Mouse (Mus musculus) hindbrain, embryonic 11.5 days (tissue): Measurements from ENCODE around the gene Fbxo46. TPM values are rescaled to one million over a fixed set of nuclear protein-coding genes. Genes with fewer than 3 reads are reported as not detected.
"Not testable (repeated sequence)": the region's sequence is repeated elsewhere in the genome, so short reads cannot be mapped to it uniquely, and the experiment has no call there.

Experiments used
- ATAC-seq: fragments of 200-750 bp; cut with Nextera tagmentation; 2 replicates; pipeline ENCODE4 v1.8.0; 2017; ENCODE audit warnings: mild to moderate bottlenecking, moderate TSS enrichment, moderate library complexity; ENCODE audit not compliant: low FRiP score
- DNase-seq: peaks from one replicate; pipeline ENCODE4 v3.0.0-alpha.2; 2015; ENCODE audit warnings: low spot score
- H3K27ac ChIP-seq: fragments of 300-500 bp; sonication (generic); 2 replicates; pipeline ENCODE4 v1.5.1; 2014; ENCODE audit warnings: mild to moderate bottlenecking, low read depth, low read length
- H3K27me3 ChIP-seq: fragments of 300-500 bp; sonication (generic); 2 replicates; pipeline ENCODE4 v1.6.1; 2014; ENCODE audit warnings: mild to moderate bottlenecking, low read length, moderate library complexity, mixed read lengths; ENCODE audit not compliant: control insufficient read depth, insufficient read depth
- H3K36me3 ChIP-seq: fragments of 300-500 bp; sonication (generic); 2 replicates; pipeline ENCODE4 v1.6.1; 2014; ENCODE audit warnings: mild to moderate bottlenecking, low read length, moderate library complexity, mixed read lengths; ENCODE audit not compliant: control insufficient read depth, insufficient read depth
- H3K4me1 ChIP-seq: fragments of 300-500 bp; sonication (generic); replicated peaks from 2 replicates; pipeline ENCODE4 v1.6.1; 2014; ENCODE audit warnings: low read length, mixed read lengths; ENCODE audit not compliant: control insufficient read depth, insufficient read depth
- H3K4me2 ChIP-seq: fragments of 300-500 bp; sonication (generic); replicated peaks from 2 replicates; pipeline ENCODE4 v1.6.1; 2014; ENCODE audit warnings: mild to moderate bottlenecking, low read depth, low read length
- H3K4me3 ChIP-seq: fragments of 300-500 bp; sonication (generic); 2 replicates; pipeline ENCODE4 v1.5.1; 2014; ENCODE audit warnings: low read depth, low read length
- H3K9ac ChIP-seq: fragments of 300-500 bp; sonication (generic); 2 replicates; pipeline ENCODE4 v1.6.1; 2014; ENCODE audit warnings: low read depth, low read length
- H3K9me3 ChIP-seq: fragments of 300-500 bp; sonication (generic); 2 replicates; pipeline ENCODE4 v1.6.1; 2016; ENCODE audit warnings: low read length; ENCODE audit not compliant: control insufficient read depth
- WGBS: fragments of 180-500 bp; shearing (Covaris S2); extraction: QIAGEN DNeasy Blood & Tissue Kit; methylation state at CpG from one replicate; pipeline ENCODE4 v1.1.7; 2014; 5-methylcytosine and 5-hydroxymethylcytosine counted together
- polyA plus RNA-seq: library from polyadenylated mRNA; unstranded; fragments of >200 nt; fragmentation: Nextera tagmentation; extraction: Ambion mirVana; gene quantifications from 2 replicates; pipeline ENCODE4 v1.2.1, GENCODE M21; 2014

Fbxo46 gene
- polyA plus RNA-seq: 8.7 and 8.8 TPM in 2 replicates

DNA sequence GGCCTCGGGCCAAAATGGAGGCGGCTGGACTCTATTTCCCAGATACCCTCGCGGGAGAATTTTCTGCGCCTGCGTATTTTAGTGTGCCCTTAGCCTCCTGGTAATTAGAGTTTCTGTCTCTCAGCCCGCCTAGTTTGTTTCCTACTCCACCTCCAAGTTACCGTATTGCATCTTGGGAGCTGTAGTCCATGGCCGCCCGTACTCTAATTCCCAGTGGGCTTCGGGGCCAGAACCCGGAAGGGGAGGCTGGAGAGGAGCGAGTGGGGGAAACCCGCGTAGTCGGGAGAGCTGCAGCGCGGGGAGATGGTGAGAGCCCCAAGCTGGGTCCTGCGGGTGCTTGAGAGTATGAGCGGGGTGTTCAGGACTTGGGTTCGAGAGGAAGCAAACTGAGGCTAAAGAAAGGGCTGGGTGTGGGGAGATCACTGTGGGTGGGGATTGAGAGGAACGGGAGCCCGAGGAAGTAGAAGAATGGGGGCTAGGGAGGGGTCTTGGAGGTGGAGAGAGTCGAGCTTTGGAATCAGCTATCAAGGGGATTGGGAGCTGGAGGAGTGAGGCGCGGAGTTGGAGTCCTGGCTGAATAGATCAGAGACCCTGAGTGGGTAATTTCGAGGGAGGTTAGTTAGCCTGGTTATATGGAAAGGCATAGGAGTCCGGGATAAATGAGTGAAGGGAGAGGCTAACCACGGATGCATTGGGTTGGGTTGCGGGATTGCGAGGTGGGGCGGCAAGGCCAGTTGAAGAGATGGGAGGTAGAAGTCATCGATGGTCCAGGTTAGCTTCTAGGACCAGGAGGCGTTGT, at the start of gene Fbxo46:
Gene Fbxo46 (plus strand): TSS at position 229 of the 799 bp plus-strand sequence.
- peak within 1 kb of the TSS; percentile 70 for H3K4me3 ChIP-seq
- no peaks in the 10 kb centered on the region; the same call in 1 of the 2 replicates for H3K4me1 ChIP-seq
- ATAC-seq (peak; percentile 95), DNase-seq (peak; percentile 96)
- 0 out of 2 replicates have a peak, but pooled peaks cover 4% of the 10 kb centered on the region for H3K9me3 ChIP-seq
- peak within 1 kb of the TSS; percentile 84 for H3K9ac ChIP-seq
- H3K4me2 ChIP-seq: peak within 1 kb of the TSS; percentile 84
- H3K27ac ChIP-seq: 0 out of 2 replicates have a peak within 1 kb of the TSS, but pooled peaks have one; percentile 54
- no peaks in the 10 kb centered on the region for H3K36me3 ChIP-seq
- peaks cover 3% of the 10 kb centered on the region; the same call in 1 of the 2 replicates for H3K27me3 ChIP-seq
- 3% methylated on average over 34 of the region's 34 CpGs for WGBS

DNA sequence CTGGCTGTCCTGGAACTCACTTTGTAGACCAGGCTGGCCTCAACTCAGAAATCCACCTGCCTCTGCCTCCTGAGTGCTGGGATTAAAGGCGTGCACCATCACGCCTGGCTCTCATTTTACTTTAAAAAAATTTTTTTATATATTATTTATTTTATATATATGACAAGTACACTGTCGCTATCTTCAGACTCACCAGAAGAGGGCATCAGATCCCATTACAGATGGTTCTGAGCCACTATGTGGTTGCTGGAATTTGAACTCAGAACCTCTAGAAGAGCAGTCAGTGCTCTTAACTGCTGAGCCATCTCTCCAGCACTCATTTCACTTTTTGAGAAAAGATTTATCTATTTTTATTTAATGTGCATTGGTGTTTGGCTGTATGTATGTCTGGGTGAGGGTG, 48.6 kb upstream of the Fbxo46 start:
- not testable (repeated sequence) for ATAC-seq, H3K27me3 ChIP-seq, H3K4me2 ChIP-seq

DNA sequence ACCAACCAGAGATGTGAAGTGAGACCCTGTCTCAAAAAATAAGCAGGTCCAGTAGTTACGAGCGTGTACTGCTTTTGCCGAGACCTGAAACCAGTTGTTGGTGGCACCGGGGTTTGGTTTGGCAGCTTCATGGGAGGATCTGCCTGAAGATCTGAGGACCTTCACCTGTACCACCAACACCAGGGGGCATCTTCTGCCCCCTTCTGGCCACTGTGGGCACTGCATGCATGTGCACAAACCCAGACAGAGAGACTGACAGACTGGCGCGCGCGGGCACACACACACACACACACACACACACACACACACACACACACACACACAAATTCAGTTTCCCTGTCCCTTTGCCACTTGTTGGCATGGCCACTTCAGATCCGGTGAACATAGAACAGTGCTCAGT, 46.2 kb upstream of the Fbxo46 start:
- ATAC-seq (no peak), DNase-seq (no peak)
- no peaks in the 10 kb centered on the region for H3K27me3 ChIP-seq
- H3K27ac ChIP-seq: no peak overlapping the region
- no peak overlapping the region for H3K4me3 ChIP-seq
- peaks cover 3% of the 10 kb centered on the region; the same call in 1 of the 2 replicates for H3K36me3 ChIP-seq
- H3K9me3 ChIP-seq: no peaks in the 10 kb centered on the region
- WGBS: 82% methylated on average over 9 of the region's 9 CpGs
- peaks cover 11% of the 10 kb centered on the region for H3K4me1 ChIP-seq
- H3K4me2 ChIP-seq: no peak overlapping the region
- H3K9ac ChIP-seq: no peak overlapping the region

More for the DNA sequence above, 48.6 kb upstream of the Fbxo46 start:
- H3K4me3 ChIP-seq, H3K9ac ChIP-seq, H3K9me3 ChIP-seq, H3K36me3 ChIP-seq, H3K27ac ChIP-seq, DNase-seq, H3K4me1 ChIP-seq: not testable (repeated sequence)
- 60% methylated on average over 3 of the region's 3 CpGs for WGBS

DNA sequence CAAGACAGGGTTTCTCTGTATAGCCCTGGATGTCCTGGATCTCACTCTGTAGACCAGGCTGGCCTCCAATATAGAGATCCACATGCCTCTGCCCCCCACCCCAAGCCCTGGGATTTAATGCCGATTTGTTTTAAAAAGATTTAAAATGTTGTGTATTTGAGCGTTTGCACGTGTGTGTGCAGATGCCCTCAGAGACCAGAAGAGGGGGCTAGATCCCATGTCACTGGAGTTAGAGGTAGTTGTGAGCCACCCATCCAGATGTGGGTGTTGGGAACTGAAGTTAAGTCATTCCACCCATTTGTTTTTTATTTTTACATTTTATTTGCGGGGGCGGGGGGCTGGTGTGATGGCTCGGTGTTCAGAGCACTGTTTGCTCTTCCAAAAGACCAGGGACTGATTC, 45.2 kb upstream of the Fbxo46 start:
- Histone ChIP-seq H3K9me3 (no peaks in the 10 kb centered on the region), H3K4me1 (peaks cover 11% of the 10 kb centered on the region), H3K4me2 (no peak overlapping the region), H3K36me3 (peaks cover 8% of the 10 kb centered on the region; the same call in 1 of the 2 replicates), H3K27me3 (no peaks in the 10 kb centered on the region), H3K4me3 (no peak overlapping the region), H3K27ac (no peak overlapping the region), H3K9ac (no peak overlapping the region)
- DNase-seq: no peak
- no peak for ATAC-seq
- WGBS: 93% methylated on average over 6 of the region's 6 CpGs

DNA sequence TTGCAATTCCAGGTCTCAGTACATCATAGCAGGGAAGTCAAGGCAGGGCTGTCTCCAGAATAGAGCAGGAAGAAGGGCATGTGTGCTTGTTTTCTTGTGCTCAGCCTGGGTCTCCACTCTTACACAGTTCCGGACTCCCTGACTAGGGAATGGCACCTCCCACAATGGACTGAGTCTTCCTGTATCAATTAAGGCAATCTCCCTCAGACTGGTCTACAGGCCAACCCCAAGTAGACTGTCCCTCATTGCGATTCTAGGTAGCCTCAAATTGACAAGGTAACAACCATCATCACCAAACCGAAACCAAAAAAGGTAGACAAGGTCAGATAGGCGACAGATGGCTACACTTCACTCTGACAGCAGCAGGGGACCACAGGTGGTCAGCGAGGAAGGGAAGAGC, 44.4 kb upstream of the Fbxo46 start:
- Histone ChIP-seq H3K36me3 (peaks cover 14% of the 10 kb centered on the region), H3K27ac (peak overlapping the region; percentile 30; the same call in 1 of the 2 replicates), H3K4me2 (peak overlapping the region; percentile 38), H3K4me3 (peak overlapping the region; percentile 22), H3K4me1 (peaks cover 11% of the 10 kb centered on the region), H3K9me3 (no peaks in the 10 kb centered on the region), H3K27me3 (no peaks in the 10 kb centered on the region), H3K9ac (no peak overlapping the region)
- DNase-seq: no peak
- WGBS: 59% methylated on average over 5 of the region's 5 CpGs
- ATAC-seq: 0 out of 2 replicates have a peak, but pooled peaks have one; percentile 6

DNA sequence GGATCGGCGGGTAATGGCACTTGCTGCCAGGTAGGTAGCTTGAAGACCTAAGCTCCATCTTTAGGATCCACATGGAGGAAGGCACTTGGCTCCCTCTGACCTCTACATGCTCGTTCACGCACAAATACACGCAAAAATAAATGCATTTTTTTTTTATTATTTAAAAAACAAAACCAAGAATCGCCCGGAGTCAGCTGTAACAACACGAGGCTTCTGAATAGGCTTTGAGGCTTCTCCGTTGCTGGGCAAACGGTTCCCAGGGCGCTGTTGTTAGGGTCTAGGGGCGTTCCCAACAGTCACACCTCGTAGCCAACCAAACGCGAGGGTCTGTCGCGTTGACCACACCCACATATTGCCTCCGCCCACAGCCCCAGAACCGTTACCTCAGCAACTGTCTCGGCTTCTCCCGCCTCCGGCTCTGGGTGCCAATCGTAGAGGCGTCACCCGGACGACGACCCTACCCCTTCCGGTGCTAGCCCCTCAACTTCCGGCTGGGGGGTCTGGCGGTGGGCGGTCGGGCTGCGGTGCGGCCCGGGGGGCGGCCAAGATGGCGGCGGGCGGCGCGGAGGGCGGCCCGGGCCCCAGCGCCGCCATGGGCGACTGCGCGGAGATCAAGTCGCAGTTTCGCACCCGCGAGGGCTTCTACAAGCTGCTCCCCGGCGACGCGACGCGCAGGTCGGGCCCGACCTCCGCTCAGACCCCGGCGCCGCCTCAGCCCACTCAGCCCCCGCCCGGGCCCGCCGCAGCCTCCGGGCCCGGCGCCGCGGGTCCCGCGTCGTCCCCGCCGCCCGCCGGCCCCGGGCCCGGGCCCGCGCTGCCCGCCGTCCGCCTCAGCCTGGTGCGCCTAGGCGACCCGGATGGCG, 43.7 kb upstream of the Fbxo46 start, which contains the start of gene Dmwd:
Gene Dmwd (plus strand): TSS at position 505 of the 863 bp plus-strand sequence.
- 1% methylated on average over 69 of the region's 91 CpGs for WGBS
- H3K36me3 ChIP-seq: peaks cover 16% of the 10 kb centered on the region
- no peaks in the 10 kb centered on the region for H3K9me3 ChIP-seq
- peak within 1 kb of the TSS; percentile 99 for H3K9ac ChIP-seq
- H3K4me1 ChIP-seq: peaks cover 11% of the 10 kb centered on the region
- ATAC-seq: peak; percentile 99
- DNase-seq: peak; percentile 99
- peak within 1 kb of the TSS; percentile 53 for H3K27ac ChIP-seq
- peak within 1 kb of the TSS; percentile 90 for H3K4me2 ChIP-seq
- no peaks in the 10 kb centered on the region for H3K27me3 ChIP-seq
- H3K4me3 ChIP-seq: peak within 1 kb of the TSS; percentile 99

DNA sequence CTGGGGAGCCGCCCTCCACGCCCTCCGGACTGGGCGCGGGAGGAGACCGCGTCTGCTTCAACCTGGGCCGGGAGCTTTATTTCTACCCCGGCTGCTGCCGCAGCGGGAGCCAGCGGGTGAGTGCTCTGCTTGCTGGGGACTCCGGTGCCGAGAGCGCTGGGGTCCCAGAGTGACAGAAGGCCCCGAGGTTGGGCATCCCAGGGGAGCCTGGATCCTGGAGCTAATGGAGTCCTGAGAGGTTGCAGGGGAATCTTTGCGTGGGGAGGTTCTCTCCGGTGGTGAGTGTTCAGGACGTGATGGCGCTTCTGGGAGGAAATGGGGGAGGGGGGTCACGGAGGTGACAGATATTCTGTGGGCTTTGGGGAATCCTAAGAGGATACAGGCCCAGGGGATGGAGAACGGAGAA, 43.1 kb upstream of the Fbxo46 start:
- no peaks in the 10 kb centered on the region for H3K27me3 ChIP-seq
- peak; percentile 41 for DNase-seq
- H3K4me2 ChIP-seq: peak overlapping the region; percentile 90
- peak overlapping the region; percentile 99 for H3K9ac ChIP-seq
- H3K4me1 ChIP-seq: peaks cover 11% of the 10 kb centered on the region
- H3K9me3 ChIP-seq: no peaks in the 10 kb centered on the region
- under 1% methylated on average over 22 of the region's 22 CpGs for WGBS
- peak overlapping the region; percentile 99 for H3K4me3 ChIP-seq
- no peak; the same call in 1 of the 2 replicates for ATAC-seq
- peak overlapping the region; percentile 53 for H3K27ac ChIP-seq
- peaks cover 16% of the 10 kb centered on the region for H3K36me3 ChIP-seq

DNA sequence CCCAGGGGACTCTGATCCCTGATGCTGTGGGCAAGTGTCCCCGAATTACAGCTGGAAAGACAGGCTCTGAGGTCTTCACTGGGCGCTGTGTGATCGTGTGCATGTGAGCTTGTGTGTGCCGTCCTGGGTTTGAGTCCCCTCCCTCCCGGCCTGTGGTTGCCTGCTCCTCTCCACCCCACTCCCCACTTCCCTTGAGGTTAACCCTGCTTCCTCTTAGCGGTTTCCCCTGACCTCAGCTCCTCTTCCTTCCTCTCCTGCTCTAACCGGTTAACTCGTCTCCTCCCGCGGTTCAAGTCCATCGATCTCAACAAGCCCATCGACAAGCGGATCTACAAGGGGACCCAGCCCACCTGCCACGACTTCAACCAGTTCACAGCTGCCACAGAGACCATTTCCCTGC, 41.9 kb upstream of the Fbxo46 start:
- Histone ChIP-seq H3K9me3 (no peaks in the 10 kb centered on the region), H3K9ac (no peak overlapping the region), H3K36me3 (peaks cover 16% of the 10 kb centered on the region), H3K27ac (no peak overlapping the region), H3K4me2 (peak overlapping the region; percentile 90), H3K4me1 (peaks cover 11% of the 10 kb centered on the region), H3K27me3 (no peaks in the 10 kb centered on the region), H3K4me3 (no peak overlapping the region)
- 84% methylated on average over 14 of the region's 14 CpGs for WGBS
- DNase-seq: no peak
- ATAC-seq: no peak
